Mouse (Mus musculus): Measurements from ENCODE around the gene Tnfrsf25.

GRCm38 (mm10) chr4:152107493-152107892 lies 8.2 kb upstream of the Tnfrsf25 start:
- TF ChIP-seq CTCF (IDR thresholded peaks at IDR 0.05; ENCODE audit: low read depth, low read length) (no peak), GATA1 (IDR thresholded peaks at IDR 0.05; ENCODE audit: borderline replicate concordance, low read length) (no peak)
